Mouse (Mus musculus): Measurements from ENCODE around the gene Vamp5.

Vamp5 gene

GRCm38 (mm10) chr6:72344396-72345073, 35.7 kb downstream of the Vamp5 start:
- no peak for DNase-seq

GRCm38 (mm10) chr6:72340481-72340880, 39.8 kb downstream of the Vamp5 start:
- no peak for DNase-seq

GRCm38 (mm10) chr6:72333111-72333510, 47.2 kb downstream of the Vamp5 start:
- DNase-seq: no peak

GRCm38 (mm10) chr6:72330133-72330532, 50.1 kb downstream of the Vamp5 start:
- no peak for DNase-seq

- DNase-seq: no peak
Measured at GRCm38 (mm10) chr6:72329019-72329418, 51.2 kb downstream of the Vamp5 start.

- no peak for DNase-seq
Measured at GRCm38 (mm10) chr6:72326274-72326673, 54.0 kb downstream of the Vamp5 start.

- DNase-seq: no peak
Measured at GRCm38 (mm10) chr6:72323786-72324508, 56.3 kb downstream of the Vamp5 start.

GRCm38 (mm10) chr6:72322936-72323335, 57.3 kb downstream of the Vamp5 start:
- DNase-seq: no peak

GRCm38 (mm10) chr6:72319019-72319418, 61.2 kb downstream of the Vamp5 start:
- no peak for DNase-seq

Data from cerebellum, adult 11 months (tissue).